Mouse (Mus musculus) lung, adult 18-20 months (tissue): ENCODE results near the gene C5ar1.
A peak's percentile ranks its signal among the peaks of the same experiment; 100 is the strongest.

Experiments used
- DNase-seq, 2 experiments: peaks; one replicate each; pipeline ENCODE4 v3.0.0; 2022; ENCODE audit warnings: mixed read lengths in 2 of 2

C5ar1 gene

GRCm38 (mm10) chr7:16221582-16222272 lies 37.6 kb downstream of the C5ar1 start, which contains the start of gene Dhx34:
Gene Dhx34, minus strand, starts transcription at chr7:16222037.
- DNase-seq: peak; percentile 95 to 96

GRCm38 (mm10) chr7:16213986-16214385 lies 45.4 kb downstream of the C5ar1 start:
- DNase-seq: no peak

- DNase-seq: no peak
These were observed 46.1 kb downstream of the C5ar1 start for GRCm38 (mm10) chr7:16213196-16213595.

GRCm38 (mm10) chr7:16210862-16211365 lies 48.4 kb downstream of the C5ar1 start:
- peak in 1 of 2 experiments; percentile 12 for DNase-seq

GRCm38 (mm10) chr7:16208781-16209665 lies 50.3 kb downstream of the C5ar1 start:
- DNase-seq: peak in 1 of 2 experiments; percentile 20

- peak; percentile 49 to 60 for DNase-seq
These were observed 51.8 kb downstream of the C5ar1 start for GRCm38 (mm10) chr7:16207496-16207895.

- peak in 1 of 2 experiments; percentile 21 for DNase-seq
These were observed 52.3 kb downstream of the C5ar1 start for GRCm38 (mm10) chr7:16207076-16207475.

- peak in 1 of 2 experiments; percentile 18 for DNase-seq
These were observed 54.5 kb downstream of the C5ar1 start for GRCm38 (mm10) chr7:16204791-16205190.

- DNase-seq: no peak
These were observed 55.8 kb downstream of the C5ar1 start for GRCm38 (mm10) chr7:16203505-16203903.

- DNase-seq: no peak
These were observed 56.4 kb downstream of the C5ar1 start for GRCm38 (mm10) chr7:16202756-16203504.

GRCm38 (mm10) chr7:16201136-16201535 lies 58.2 kb downstream of the C5ar1 start:
- DNase-seq: no peak

- DNase-seq: no peak
These were observed 60.8 kb downstream of the C5ar1 start for GRCm38 (mm10) chr7:16198540-16198939.

GRCm38 (mm10) chr7:16197166-16197565 lies 62.2 kb downstream of the C5ar1 start:
- DNase-seq: no peak
